Mouse (Mus musculus) G1E (cell line): ENCODE results near the gene Ttbk1.

Experiments
- CTCF ChIP-seq: IDR thresholded peaks from 2 replicates; pipeline ENCODE4 v1.5.1; 2012; ENCODE audit warnings: low read depth, low read length, inconsistent platforms, mixed read lengths
- GATA1 ChIP-seq: IDR thresholded peaks from 2 replicates; pipeline ENCODE4 v1.6.1; 2012; ENCODE audit warnings: borderline replicate concordance, low read length, inconsistent platforms, mixed read lengths
- GATA2 ChIP-seq: IDR thresholded peaks from 2 replicates; pipeline ENCODE4 v1.6.1; 2012; ENCODE audit warnings: low read depth, low read length, inconsistent platforms, borderline replicate concordance
- POLR2AphosphoS5 ChIP-seq: IDR thresholded peaks from 2 replicates; pipeline ENCODE4 v1.6.1; 2012; ENCODE audit warnings: low read depth, low read length, inconsistent platforms; ENCODE audit not compliant: insufficient replicate concordance

- peak; percentile 89 for TF ChIP-seq CTCF
- no peak for TF ChIP-seq GATA1
- TF ChIP-seq POLR2AphosphoS5, result no peak
- TF ChIP-seq GATA2, result no peak
Observed at GRCm38 (mm10) chr17:46525579-46526307, 38.3 kb upstream of the Ttbk1 start.
